9 mouse cellular contexts compared by ENCODE assay signal in genomic region chr4:137681408-137682104, GRCm38 (mm10). TPM values are rescaled to one million over a fixed set of nuclear protein-coding genes. Genes with fewer than 3 reads are reported as not detected.
DNase-seq lines count a peak whose midpoint lies in the region; ATAC-seq lines count a peak whose summit lies in the region.
"Had no signal": no experiment of that assay in that cellular context is flagged by ENCODE, and none has a peak within 500 bp of the region (broad histone marks: within the 10 kb centered on the region; RNA-seq: fewer than 3 reads in every experiment).

No protein-coding gene starts in this region.

- H3K4me3 ChIP-seq in brown adipose tissue, adult 24 weeks (ENCODE audit: insufficient read depth, low read depth, low read length): peak overlapping the region; percentile 12; the same call in 1 of the 2 replicates
- peak overlapping the region; percentile 45 for H3K4me3 ChIP-seq in forebrain, embryonic 16.5 days (replicated peaks; ENCODE audit: low read length)
- H3K4me3 ChIP-seq in kidney, embryonic 14.5 days (ENCODE audit: low read length): peak overlapping the region; percentile 30
- H3K4me3 ChIP-seq in limb, embryonic 13.5 days: peak overlapping the region; percentile 39
- H3K4me3 ChIP-seq: myocyte had no signal

- no peak overlapping the region for H3K27ac ChIP-seq in brown adipose tissue, adult 24 weeks (replicated peaks; ENCODE audit: low read depth, low read length)
- H3K27ac ChIP-seq in forebrain, embryonic 16.5 days (ENCODE audit: low read length): peak overlapping the region; percentile 13
- H3K27ac ChIP-seq in kidney, embryonic 14.5 days (ENCODE audit: low read depth, low read length): no peak overlapping the region
- no peak overlapping the region for H3K27ac ChIP-seq in limb, embryonic 13.5 days

- H3K27me3 ChIP-seq in forebrain, embryonic 16.5 days (replicated peaks; ENCODE audit: control insufficient read depth, insufficient read depth, low read length): no peaks in the 10 kb centered on the region
- H3K27me3 ChIP-seq in kidney, embryonic 14.5 days (ENCODE audit: control insufficient read depth, insufficient read depth, low read length): peaks cover 35% of the 10 kb centered on the region
- H3K27me3 ChIP-seq in limb, embryonic 13.5 days: peaks cover 87% of the 10 kb centered on the region

- peak; percentile 64 for ATAC-seq in forebrain, embryonic 16.5 days
- ATAC-seq in kidney, embryonic 14.5 days (ENCODE audit: low FRiP score, low TSS enrichment): no peak
- no peak for ATAC-seq in limb, embryonic 13.5 days (ENCODE audit: low FRiP score, low read depth)

- peak overlapping the region; percentile 61 for H3K9ac ChIP-seq in forebrain, embryonic 16.5 days (replicated peaks; ENCODE audit: low read depth, low read length)
- H3K9ac ChIP-seq in kidney, embryonic 14.5 days (ENCODE audit: low read depth, low read length): peak overlapping the region; percentile 42; the same call in 1 of the 2 replicates
- peak overlapping the region; percentile 51 for H3K9ac ChIP-seq in limb, embryonic 13.5 days

- H3K36me3 ChIP-seq in forebrain, embryonic 16.5 days (ENCODE audit: control insufficient read depth, insufficient read depth): no peaks in the 10 kb centered on the region
- no peaks in the 10 kb centered on the region for H3K36me3 ChIP-seq in kidney, embryonic 14.5 days (ENCODE audit: control insufficient read depth, insufficient read depth, low read length)
- no peaks in the 10 kb centered on the region for H3K36me3 ChIP-seq in limb, embryonic 13.5 days

- H3K9me3 ChIP-seq in forebrain, embryonic 16.5 days (ENCODE audit: control insufficient read depth, low read length): no peaks in the 10 kb centered on the region
- H3K9me3 ChIP-seq in kidney, embryonic 14.5 days (ENCODE audit: control insufficient read depth, low read length): no peaks in the 10 kb centered on the region
- no peaks in the 10 kb centered on the region for H3K9me3 ChIP-seq in limb, embryonic 13.5 days

- no peaks in the 10 kb centered on the region for H3K4me1 ChIP-seq in brown adipose tissue, adult 24 weeks (ENCODE audit: control insufficient read depth, insufficient read depth, insufficient read length, low read length)
- H3K4me1 ChIP-seq in forebrain, embryonic 16.5 days (replicated peaks; ENCODE audit: control insufficient read depth, insufficient read depth, low read length): peaks cover 31% of the 10 kb centered on the region
- peaks cover 6% of the 10 kb centered on the region; the same call in 1 of the 2 replicates for H3K4me1 ChIP-seq in kidney, embryonic 14.5 days (ENCODE audit: control insufficient read depth, insufficient read depth, low read length)
- peaks cover 15% of the 10 kb centered on the region for H3K4me1 ChIP-seq in limb, embryonic 13.5 days

- 2% methylated on average over 52 of the region's 52 CpGs for WGBS in forebrain, embryonic 16.5 days
- whole genome bisulfite sequencing in kidney, embryonic 14.5 days: 4% methylated on average over 49 of the region's 52 CpGs
- 6% methylated on average over 52 of the region's 52 CpGs for WGBS in limb, embryonic 13.5 days

- H3K4me2 ChIP-seq in forebrain, embryonic 16.5 days (ENCODE audit: low read length): peak overlapping the region; percentile 84
- peak overlapping the region; percentile 43 for H3K4me2 ChIP-seq in kidney, embryonic 14.5 days (replicated peaks; ENCODE audit: low read depth, low read length)
- peak overlapping the region; percentile 66 for H3K4me2 ChIP-seq in limb, embryonic 13.5 days (replicated peaks)

- DNase-seq in adrenal gland, adult (ENCODE audit: inconsistent age in 2 of 2, low spot score in 1 of 2): peak; percentile 67 to 80
- DNase-seq in adrenal gland, adult 8-10 months: no peak
- DNase-seq in right cerebral cortex, postnatal 10 days (ENCODE audit: low spot score in 2 of 2): peak; percentile 91
- DNase-seq in spleen, postnatal 4 days (ENCODE audit: low spot score in 2 of 2): no peak

RNA-seq across cellular contexts. Expression of gene Rap1gap, which starts 17.0 kb away (rescaled TPM):
- 100 to 1,000 TPM; 108 to 376 (median 251) TPM for total RNA-seq in adrenal gland, adult 8-10 months (2022)
- 27.7 and 29.4 TPM in 2 replicates for polyA plus RNA-seq in brown adipose tissue, adult 24 weeks (2012; ENCODE audit: insufficient read depth, insufficient read length, missing spikeins)
- polyA plus RNA-seq in forebrain, embryonic 16.5 days (2015; fragmentation: Nextera tagmentation; extraction: Ambion mirVana): 35.4 and 51.6 TPM in 2 replicates
- polyA plus RNA-seq in kidney, embryonic 14.5 days (2014; fragmentation: Nextera tagmentation; extraction: Ambion mirVana): 6.6 and 10.3 TPM in 2 replicates
- 10.7 and 11.4 TPM in 2 replicates for polyA plus RNA-seq in limb, embryonic 13.5 days (2015; fragmentation: Nextera tagmentation; extraction: Ambion mirVana)

Comparison
In these comparisons a context has a peak if more than half of its experiments do, and no peak if none do; other contexts are left out.
1. DNase-seq: peak in adrenal gland, adult (2 of 2) and right cerebral cortex, postnatal 10 days (2 of 2); none in adrenal gland, adult 8-10 months (single experiment) and spleen, postnatal 4 days (0 of 2).
2. Peak in every context shown above with its lines, with median percentiles within 50 percentile points of each other: H3K4me3 ChIP-seq, H3K4me2 ChIP-seq and H3K9ac ChIP-seq.